In the genomic region with DNA sequence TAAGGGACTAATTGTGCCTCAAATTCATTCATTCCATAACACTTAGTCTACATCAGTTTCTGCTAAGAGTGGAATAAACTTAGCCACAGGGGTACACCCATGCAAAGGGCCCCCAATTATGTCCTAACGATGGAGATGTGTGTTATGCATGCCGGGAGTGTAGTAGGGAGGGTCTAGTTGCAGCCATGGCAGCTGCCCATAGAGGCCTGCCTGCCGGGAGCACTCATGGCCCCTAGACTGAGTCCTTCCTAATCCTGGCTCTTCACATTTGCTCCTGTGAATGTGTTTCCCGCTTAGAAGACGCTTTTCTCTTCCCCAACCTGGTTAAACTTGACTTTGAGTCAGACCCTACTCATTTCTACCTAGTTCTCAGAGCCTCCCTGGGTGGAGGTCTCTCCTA, we compare ENCODE assay signal across 16 mouse cellular contexts.
"Had no signal": no experiment of that assay in that cellular context is flagged by ENCODE, and none has a peak within 500 bp of the region (broad histone marks: within the 10 kb centered on the region; RNA-seq: fewer than 3 reads in every experiment).

No protein-coding gene starts in this region.

- H3K27me3 ChIP-seq: neural tube, embryonic 15.5 days; stomach, embryonic 15.5 days had no signal

- DNase-seq: retina, postnatal 1 day; right cerebral cortex, adult 18-20 months; right cerebral cortex, postnatal 14 days; right cerebral cortex, postnatal 25 days; right cerebral cortex, postnatal 4 days; spleen, adult 18-20 months; thymus, adult 18-20 months; thymus, adult 2 months; thymus, postnatal 14 days; thymus, postnatal 25 days; thymus, postnatal 36 days; thymus, postnatal 4 days had no signal

- H3K4me1 ChIP-seq: neural tube, embryonic 13.5 days; stomach, embryonic 15.5 days had no signal

- H3K9me3 ChIP-seq: neural tube, embryonic 13.5 days; neural tube, embryonic 15.5 days; stomach, embryonic 15.5 days had no signal

- H3K9ac ChIP-seq: neural tube, embryonic 13.5 days; neural tube, embryonic 15.5 days; stomach, embryonic 15.5 days had no signal

- H3K4me2 ChIP-seq: neural tube, embryonic 13.5 days; neural tube, embryonic 15.5 days; stomach, embryonic 15.5 days had no signal

- H3K27ac ChIP-seq: neural tube, embryonic 13.5 days; neural tube, embryonic 15.5 days; stomach, embryonic 15.5 days; stomach, postnatal 0 days had no signal

- H3K4me3 ChIP-seq: neural tube, embryonic 13.5 days; neural tube, embryonic 15.5 days; stomach, embryonic 15.5 days had no signal

- H3K36me3 ChIP-seq: neural tube, embryonic 13.5 days; neural tube, embryonic 15.5 days; stomach, embryonic 15.5 days had no signal
